ENCODE assay signal across 24 mouse cellular contexts in genomic region chr10:20111508-20111907, GRCm38 (mm10). TPM values are rescaled to one million over a fixed set of nuclear protein-coding genes. Genes with fewer than 3 reads are reported as not detected.
DNase-seq lines count a peak whose midpoint lies in the region; ATAC-seq and TF ChIP-seq lines count a peak whose summit lies in the region.
"Had no signal": no experiment of that assay in that cellular context is flagged by ENCODE, and none has a peak within 500 bp of the region (broad histone marks: within the 10 kb centered on the region; RNA-seq: fewer than 3 reads in every experiment).

No protein-coding gene starts in this region.

- H3K36me3 ChIP-seq in midbrain, embryonic 11.5 days (ENCODE audit: control insufficient read depth, insufficient read depth, low read length), result no peaks in the 10 kb centered on the region
- no peaks in the 10 kb centered on the region for H3K36me3 ChIP-seq in midbrain, postnatal 0 days (ENCODE audit: insufficient read depth, low read length)
- H3K36me3 ChIP-seq in liver, embryonic 13.5 days, result no peaks in the 10 kb centered on the region
- no peaks in the 10 kb centered on the region for H3K36me3 ChIP-seq in forebrain, postnatal 0 days (ENCODE audit: insufficient read depth)

- DNase-seq in midbrain, embryonic 11.5 days (ENCODE audit: low spot score, missing footprints), result peak; percentile 53
- no peak for DNase-seq in midbrain, postnatal 0 days (ENCODE audit: low spot score)
- DNase-seq in liver, embryonic 13.5 days, result no peak
- DNase-seq in forebrain, postnatal 0 days, result no peak
- DNase-seq in right cerebral cortex, postnatal 36 days (ENCODE audit: low spot score in 2 of 2), result no peak
- no peak for DNase-seq in urinary bladder, adult 2 months (ENCODE audit: low spot score)
- DNase-seq: adrenal gland, postnatal 14 days; cerebellum, adult 11-12 months; cerebellum, adult 8-10 months; cerebellum, postnatal 10 days; cerebellum, postnatal 36 days; gastrocnemius, postnatal 10 days; gastrocnemius, postnatal 36 days; heart, adult 2 months; heart, postnatal 14 days; heart, postnatal 4 days had no signal

- no peak overlapping the region for H3K27ac ChIP-seq in midbrain, embryonic 11.5 days (ENCODE audit: low read depth, low read length)
- no peak overlapping the region for H3K27ac ChIP-seq in midbrain, postnatal 0 days (ENCODE audit: low read depth, low read length)
- no peak overlapping the region for H3K27ac ChIP-seq in liver, embryonic 13.5 days
- no peak overlapping the region for H3K27ac ChIP-seq in forebrain, postnatal 0 days (ENCODE audit: low read depth, low read length)
- H3K27ac ChIP-seq: heart, adult 2 months; heart, embryonic 10.5 days; heart, embryonic 13.5 days; hindbrain, embryonic 14.5 days; hindbrain, postnatal 0 days had no signal

- no peak overlapping the region for H3K4me2 ChIP-seq in midbrain, embryonic 11.5 days
- no peak overlapping the region for H3K4me2 ChIP-seq in midbrain, postnatal 0 days (ENCODE audit: low read depth, low read length, poor library complexity, severe bottlenecking)
- H3K4me2 ChIP-seq in liver, embryonic 13.5 days, result peak overlapping the region; percentile 46
- H3K4me2 ChIP-seq in forebrain, postnatal 0 days (ENCODE audit: low read depth), result no peak overlapping the region
- H3K4me2 ChIP-seq: heart, embryonic 13.5 days; hindbrain, embryonic 14.5 days had no signal

- ATAC-seq in midbrain, embryonic 11.5 days (ENCODE audit: low FRiP score), result no peak
- no peak for ATAC-seq in midbrain, postnatal 0 days (ENCODE audit: low FRiP score)
- 0 out of 2 replicates have a peak, but pooled peaks have one; percentile 32 for ATAC-seq in common myeloid progenitor, adult 5-6 weeks (replicated peaks; ENCODE audit: low read depth, poor library complexity, severe bottlenecking)
- no peak for ATAC-seq in liver, embryonic 13.5 days (ENCODE audit: low read depth)
- ATAC-seq in forebrain, postnatal 0 days, result no peak
- ATAC-seq: forebrain, embryonic 14.5 days; hindbrain, postnatal 0 days; inflammation-experienced regulatory T-cells, adult 6 months; Patski had no signal

- no peaks in the 10 kb centered on the region for H3K9me3 ChIP-seq in midbrain, embryonic 11.5 days (ENCODE audit: control insufficient read depth, low read length)
- H3K9me3 ChIP-seq in midbrain, postnatal 0 days (ENCODE audit: low read length), result no peaks in the 10 kb centered on the region
- no peaks in the 10 kb centered on the region for H3K9me3 ChIP-seq in liver, embryonic 13.5 days (replicated peaks)
- no peaks in the 10 kb centered on the region for H3K9me3 ChIP-seq in forebrain, postnatal 0 days (ENCODE audit: low read length)
- H3K9me3 ChIP-seq: heart, embryonic 10.5 days; heart, embryonic 13.5 days had no signal

- no peaks in the 10 kb centered on the region for H3K4me1 ChIP-seq in midbrain, embryonic 11.5 days (ENCODE audit: control insufficient read depth, insufficient read depth, low read length)
- H3K4me1 ChIP-seq in midbrain, postnatal 0 days (ENCODE audit: insufficient read depth, low read length), result no peaks in the 10 kb centered on the region
- peaks cover 14% of the 10 kb centered on the region for H3K4me1 ChIP-seq in liver, embryonic 13.5 days (replicated peaks)
- no peaks in the 10 kb centered on the region for H3K4me1 ChIP-seq in forebrain, postnatal 0 days (ENCODE audit: insufficient read depth)
- H3K4me1 ChIP-seq: heart, embryonic 10.5 days; heart, embryonic 13.5 days had no signal

- no peaks in the 10 kb centered on the region for H3K27me3 ChIP-seq in midbrain, embryonic 11.5 days (ENCODE audit: control insufficient read depth, insufficient read depth, low read length)
- no peaks in the 10 kb centered on the region for H3K27me3 ChIP-seq in midbrain, postnatal 0 days (ENCODE audit: insufficient read depth, low read length)
- no peaks in the 10 kb centered on the region for H3K27me3 ChIP-seq in liver, embryonic 13.5 days
- H3K27me3 ChIP-seq in forebrain, postnatal 0 days (ENCODE audit: insufficient read depth, low read length), result no peaks in the 10 kb centered on the region
- H3K27me3 ChIP-seq: heart, embryonic 13.5 days; Patski had no signal

- TF ChIP-seq CTCF in midbrain, postnatal 0 days (IDR thresholded peaks at IDR 0.05), result no peak
- TF ChIP-seq CTCF in forebrain, postnatal 0 days (IDR thresholded peaks at IDR 0.05; ENCODE audit: low read depth), result no peak

- H3K9ac ChIP-seq in midbrain, embryonic 11.5 days (ENCODE audit: low read length), result no peak overlapping the region
- H3K9ac ChIP-seq in midbrain, postnatal 0 days (replicated peaks; ENCODE audit: low read length, poor library complexity, severe bottlenecking), result no peak overlapping the region
- peak overlapping the region; percentile 39; the same call in 1 of the 2 replicates for H3K9ac ChIP-seq in liver, embryonic 13.5 days
- H3K9ac ChIP-seq in forebrain, postnatal 0 days, result no peak overlapping the region
- H3K9ac ChIP-seq: heart, embryonic 13.5 days; hindbrain, embryonic 14.5 days had no signal

- 92% methylated on average over 5 of the region's 5 CpGs for WGBS in midbrain, embryonic 11.5 days
- WGBS in midbrain, postnatal 0 days, result 94% methylated on average over 5 of the region's 5 CpGs
- 15% methylated on average over 5 of the region's 5 CpGs for WGBS in liver, embryonic 13.5 days (ENCODE audit: insufficient replicate concordance)
- 92% methylated on average over 5 of the region's 5 CpGs for WGBS in forebrain, postnatal 0 days

- H3K4me3 ChIP-seq in midbrain, embryonic 11.5 days (ENCODE audit: low read depth, low read length), result no peak overlapping the region
- H3K4me3 ChIP-seq in midbrain, postnatal 0 days (ENCODE audit: low read depth, low read length), result no peak overlapping the region
- no peak overlapping the region for H3K4me3 ChIP-seq in liver, embryonic 13.5 days (replicated peaks)
- H3K4me3 ChIP-seq in forebrain, postnatal 0 days (ENCODE audit: low read depth, low read length), result no peak overlapping the region
- H3K4me3 ChIP-seq: heart, adult 2 months; heart, embryonic 10.5 days; heart, embryonic 13.5 days had no signal

RNA-seq across cellular contexts. Expression of gene Map7, which starts 36.8 kb away (rescaled TPM):
- 5.6 and 6.3 TPM in 2 replicates for polyA plus RNA-seq in midbrain, embryonic 11.5 days (2014; fragmentation: Nextera tagmentation; extraction: Ambion mirVana)
- total RNA-seq in midbrain, postnatal 0 days (2014; rRNA removed), result 8.3 and 13.9 TPM in 2 replicates
- 6.6 and 8.7 TPM in 2 replicates for polyA plus RNA-seq in midbrain, postnatal 0 days (2015; fragmentation: Nextera tagmentation; extraction: Ambion mirVana)
- 47.9 and 49.1 TPM in 2 replicates for total RNA-seq in common myeloid progenitor, adult 5-6 weeks (2017)
- polyA plus RNA-seq in liver, embryonic 13.5 days (2015; fragmentation: Nextera tagmentation; extraction: Ambion mirVana), result 4.3 TPM in 2 replicates
- 6.9 and 14.5 TPM in 2 replicates for total RNA-seq in forebrain, postnatal 0 days (2014; rRNA removed)
- polyA plus RNA-seq in forebrain, postnatal 0 days (2015; fragmentation: Nextera tagmentation; extraction: Ambion mirVana), result 4.3 and 6.3 TPM in 2 replicates
- polyA plus RNA-seq in urinary bladder, adult 2 months (2012; rRNA removed), result 9.2 and 14.8 TPM in 2 replicates
